Mouse (Mus musculus): ENCODE data around the gene Kif27.
A peak's percentile ranks its signal among the peaks of the same experiment; 100 is the strongest.
"Not testable (repeated sequence)": the region's sequence is repeated elsewhere in the genome, so short reads cannot be mapped to it uniquely, and the experiment has no call there.

Gene Kif27

DNA sequence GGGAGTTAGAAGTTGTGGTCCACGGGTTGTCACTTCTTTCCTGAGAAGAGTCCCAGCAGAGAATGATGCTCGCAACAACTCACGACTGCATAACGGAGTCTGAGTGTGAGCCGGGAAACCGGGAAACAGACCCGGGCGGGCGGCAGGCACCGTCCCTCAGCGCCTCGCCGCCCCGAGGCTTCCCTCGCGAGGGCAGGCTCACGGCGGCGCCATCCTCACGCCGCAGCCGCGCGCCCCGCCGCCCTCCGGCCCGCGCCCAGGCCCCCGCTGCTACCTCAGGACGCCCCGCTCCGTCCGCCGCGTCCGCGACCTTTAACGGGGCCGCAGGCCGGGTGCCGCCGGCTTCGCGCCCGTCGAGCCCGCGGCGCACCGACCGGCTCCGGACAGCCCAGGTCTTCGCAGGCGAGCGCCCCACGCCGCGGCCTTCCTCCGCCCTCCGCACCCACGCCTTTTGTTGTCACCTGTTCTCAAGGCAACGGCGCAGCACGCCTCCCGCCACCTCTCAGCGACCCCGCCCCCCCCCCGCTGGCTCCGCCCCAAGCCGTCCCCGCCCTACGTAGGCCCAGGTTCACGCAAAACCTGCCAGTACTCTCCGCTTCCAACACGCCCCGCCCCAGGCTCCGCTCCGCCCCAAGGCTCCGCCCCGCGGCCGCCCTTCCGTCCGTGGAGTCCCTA lies at the start of gene Kif27:
Kif27 (minus strand) TSS at position 494 of the 675 bp plus-strand sequence.
- DNase-seq: peak; percentile 70

DNA sequence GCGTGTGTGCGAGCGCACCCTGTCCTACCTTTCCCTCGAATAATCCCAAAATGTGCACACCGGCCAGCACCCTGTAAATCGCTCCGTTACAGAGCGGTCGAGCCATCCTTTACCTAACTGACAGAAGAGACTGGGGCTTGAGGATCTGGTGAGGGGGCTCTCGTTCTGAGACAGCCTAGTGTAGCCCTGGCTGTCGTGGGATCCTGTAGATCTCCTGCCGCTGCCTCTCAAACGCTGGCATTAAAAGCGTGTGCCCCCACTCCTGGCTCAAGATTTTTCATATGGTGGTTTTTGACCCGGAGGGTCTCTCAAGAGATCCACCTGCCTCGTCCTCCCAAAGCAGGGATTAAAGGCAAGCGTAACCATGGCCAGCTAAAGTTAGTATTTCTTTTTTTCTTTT lies 44.3 kb upstream of the Kif27 start, which contains the start of gene Hnrnpk:
Hnrnpk (minus strand) TSS at position 101 of the 400 bp plus-strand sequence.
- DNase-seq: not testable (repeated sequence)

DNA sequence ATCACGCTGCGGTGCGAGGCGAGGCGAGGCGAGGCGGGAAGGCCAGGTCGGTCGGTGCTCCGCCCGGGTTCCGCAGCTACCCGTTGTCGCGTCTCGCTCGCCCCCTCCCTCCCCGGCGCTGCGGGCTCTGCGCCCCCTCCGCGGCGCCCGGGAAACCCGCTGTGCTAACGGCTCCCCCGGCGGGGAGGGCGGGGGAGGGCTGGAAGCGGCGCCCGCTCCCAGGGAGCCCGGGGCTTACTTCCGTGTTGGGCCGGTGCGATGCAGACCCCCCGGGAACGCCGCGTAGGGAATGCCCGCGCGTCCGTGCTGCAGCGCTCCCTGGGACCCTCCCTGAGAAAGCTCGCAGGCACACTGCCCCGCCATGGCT lies 43.8 kb upstream of the Kif27 start:
- no peak for DNase-seq

DNA sequence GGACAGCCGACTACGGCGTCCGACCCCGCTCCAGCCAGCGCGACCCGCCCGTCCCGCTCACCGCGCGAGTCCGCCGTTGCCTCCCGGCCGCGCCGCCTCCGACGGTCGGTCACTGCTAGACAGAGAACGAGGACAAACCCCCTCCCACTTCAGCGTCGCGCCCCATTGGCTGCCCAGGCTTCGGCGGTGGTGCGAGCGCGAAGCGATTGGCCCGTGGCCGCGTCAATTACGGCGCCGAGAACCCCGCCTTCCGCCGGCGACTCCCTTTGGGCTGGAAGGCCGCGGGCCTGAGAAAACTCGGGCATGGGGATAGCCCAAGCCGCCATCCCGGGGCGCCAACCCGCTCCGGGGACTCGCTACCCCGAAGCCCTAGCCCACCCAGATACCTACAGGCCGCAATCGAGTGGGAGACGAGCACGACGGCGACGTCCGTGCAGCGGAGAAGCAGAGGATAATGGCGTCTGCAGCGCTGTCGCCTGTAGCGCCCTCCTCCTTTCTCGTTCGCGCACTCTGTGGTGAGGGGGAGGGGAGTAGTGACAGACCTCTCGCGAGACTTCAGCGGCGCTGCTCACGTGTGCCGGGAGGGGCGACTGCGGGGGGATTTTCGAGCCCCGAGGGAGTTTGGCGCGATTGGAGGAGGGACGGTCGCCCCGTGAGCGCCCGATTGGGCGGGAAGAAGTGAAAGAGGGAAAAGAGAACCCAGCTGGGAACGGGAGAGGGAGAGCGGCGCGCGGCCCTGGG lies 43.3 kb upstream of the Kif27 start, which contains the start of gene Rmi1:
Rmi1 (plus strand) TSS at position 246 of the 741 bp plus-strand sequence.
- peak; percentile 97 for DNase-seq

DNA sequence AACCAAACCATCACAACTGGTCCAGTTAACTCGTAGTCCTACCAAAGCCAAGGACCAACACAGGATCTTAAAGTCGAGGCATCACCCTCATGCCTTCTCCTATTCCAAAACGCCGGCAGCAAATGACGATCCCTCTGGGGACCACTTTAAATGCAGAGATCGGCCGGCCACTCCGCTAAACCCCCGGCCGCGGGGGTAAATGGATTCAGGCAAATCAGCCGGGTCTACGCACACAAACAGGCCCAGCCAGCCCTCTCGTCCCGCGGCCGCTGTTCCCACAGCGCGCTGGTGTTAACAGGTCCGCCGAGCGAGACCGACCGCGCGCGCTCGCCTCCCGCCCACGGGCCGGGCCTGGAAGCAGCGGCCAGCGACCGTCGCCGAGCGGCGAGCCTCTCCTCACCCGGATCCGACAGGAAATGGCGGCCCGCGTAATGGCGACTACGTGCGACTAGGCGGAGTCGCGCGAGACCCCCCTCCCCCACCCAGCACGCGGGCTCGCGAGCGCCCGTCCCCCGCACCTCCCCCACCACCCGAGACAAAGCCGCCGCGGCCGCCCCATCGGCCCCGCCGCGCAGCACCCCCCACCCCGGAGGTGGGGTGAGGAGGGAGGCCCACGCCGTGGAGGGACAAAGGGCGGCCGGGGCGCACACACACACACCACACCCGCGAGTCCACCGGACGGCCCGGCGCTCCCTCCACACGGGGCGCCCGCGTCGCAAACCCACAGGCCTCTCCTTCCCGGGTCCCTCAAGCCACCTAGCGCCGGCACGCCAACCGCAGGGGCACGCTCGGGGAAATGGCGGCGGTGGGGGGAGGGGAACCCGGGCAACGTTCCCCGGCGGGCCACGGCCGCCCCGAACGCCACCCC lies 42.4 kb upstream of the Kif27 start:
- no peak for DNase-seq

DNA sequence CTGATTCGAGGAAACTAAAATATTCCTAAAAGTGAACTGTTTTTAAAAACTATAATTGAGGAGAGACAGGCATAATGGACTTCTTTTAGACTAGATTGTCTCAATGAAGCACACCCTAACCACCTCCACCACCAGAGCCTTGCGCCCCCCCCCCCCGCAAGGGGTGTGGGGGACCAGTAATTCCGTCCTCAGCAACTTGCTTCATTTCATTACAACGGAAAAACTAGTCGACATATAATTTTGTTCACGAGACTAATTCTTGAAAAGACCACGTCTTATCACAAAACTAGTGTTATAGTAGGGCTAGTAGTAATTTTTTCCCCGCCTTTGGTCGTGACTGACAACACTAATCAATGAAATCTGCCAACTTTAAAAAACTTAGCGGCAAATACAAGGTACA lies 41.7 kb upstream of the Kif27 start:
- DNase-seq: no peak

DNA sequence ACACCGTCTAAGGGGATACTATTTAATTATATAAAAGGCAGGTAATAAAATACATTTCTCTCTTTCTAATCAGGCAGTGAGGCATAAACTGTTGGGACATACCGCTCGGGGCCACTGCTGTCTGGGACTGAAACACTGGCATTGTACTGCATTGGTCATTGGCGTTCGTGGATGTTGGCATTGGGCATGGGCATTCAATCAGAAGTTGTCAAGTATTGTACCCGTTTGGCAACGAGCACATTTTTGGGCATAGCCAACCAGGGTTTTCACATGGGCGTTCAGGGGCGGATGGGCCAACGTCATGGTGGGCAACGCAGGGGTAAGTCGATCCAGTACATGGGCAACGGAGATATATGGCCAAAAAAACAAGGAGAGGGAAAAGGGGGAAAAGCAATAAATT lies 38.7 kb upstream of the Kif27 start:
- no peak for DNase-seq

DNA sequence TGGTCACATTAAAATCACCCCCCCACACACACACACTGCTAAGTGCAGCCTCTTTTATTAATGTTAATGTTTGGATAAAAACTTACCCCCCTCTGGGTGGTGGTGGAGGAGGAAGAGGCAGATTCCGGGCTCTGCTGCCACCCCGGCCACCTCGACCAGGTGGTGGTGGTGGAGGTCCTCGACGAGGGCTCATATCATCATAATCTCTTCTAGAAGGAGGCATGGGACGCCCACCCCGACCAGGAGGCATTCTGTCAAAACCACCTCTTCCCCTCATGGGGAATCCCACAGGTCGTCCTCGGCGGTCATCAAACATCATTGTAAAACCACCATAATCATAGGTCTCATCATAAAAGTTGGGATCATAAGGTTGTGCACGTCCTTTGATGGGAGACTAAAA lies 35.5 kb upstream of the Kif27 start:
- not testable (repeated sequence) for DNase-seq

DNA sequence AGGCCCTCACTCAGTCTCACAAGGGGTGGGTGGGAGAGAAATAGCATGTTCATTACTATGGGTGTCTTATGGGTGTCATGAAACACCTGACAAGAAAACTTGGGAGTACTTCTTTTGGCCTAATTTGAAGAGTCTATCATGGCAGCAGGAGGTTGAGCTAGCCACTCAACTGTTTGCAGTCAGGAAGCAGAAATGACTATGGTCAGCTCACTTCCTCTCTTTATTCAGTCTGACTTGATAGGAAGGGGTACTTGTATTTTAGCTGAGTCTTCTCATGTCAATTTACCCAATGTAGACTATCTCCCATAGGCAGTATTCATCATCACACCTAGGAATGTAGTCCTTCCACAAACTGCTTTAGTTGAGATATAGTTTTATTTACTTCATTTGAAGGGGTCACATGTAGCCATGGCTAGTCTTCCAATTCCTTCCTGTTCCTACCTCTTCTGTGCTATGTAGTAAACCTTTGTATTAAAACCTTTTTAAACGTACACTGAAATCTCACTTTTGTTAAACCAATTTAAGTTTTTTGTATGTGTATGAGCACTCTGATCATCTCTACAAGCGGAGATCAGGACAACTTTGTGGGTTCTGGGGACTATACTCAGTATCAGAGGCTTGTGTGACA lies 30.5 kb upstream of the Kif27 start:
- no peak for DNase-seq

DNA sequence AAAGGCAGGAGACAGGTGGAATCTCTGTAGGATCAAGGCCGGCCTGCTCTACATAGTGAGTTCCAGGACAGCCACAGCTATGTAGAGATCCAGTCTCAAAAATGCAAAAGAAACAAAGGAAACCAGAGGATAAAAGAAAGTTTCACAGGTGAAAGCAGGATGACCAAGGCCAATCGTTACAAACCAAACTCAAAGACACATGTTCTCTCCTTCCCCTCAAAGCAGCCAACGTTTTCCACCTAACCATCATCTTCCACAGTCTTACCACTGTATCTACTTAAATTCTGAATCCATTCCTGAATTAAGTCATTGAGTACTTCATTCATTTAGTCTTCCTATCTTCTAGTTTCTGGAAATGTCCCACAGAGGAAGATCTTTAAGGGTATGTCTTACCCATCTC lies 29.5 kb upstream of the Kif27 start:
- no peak for DNase-seq

DNA sequence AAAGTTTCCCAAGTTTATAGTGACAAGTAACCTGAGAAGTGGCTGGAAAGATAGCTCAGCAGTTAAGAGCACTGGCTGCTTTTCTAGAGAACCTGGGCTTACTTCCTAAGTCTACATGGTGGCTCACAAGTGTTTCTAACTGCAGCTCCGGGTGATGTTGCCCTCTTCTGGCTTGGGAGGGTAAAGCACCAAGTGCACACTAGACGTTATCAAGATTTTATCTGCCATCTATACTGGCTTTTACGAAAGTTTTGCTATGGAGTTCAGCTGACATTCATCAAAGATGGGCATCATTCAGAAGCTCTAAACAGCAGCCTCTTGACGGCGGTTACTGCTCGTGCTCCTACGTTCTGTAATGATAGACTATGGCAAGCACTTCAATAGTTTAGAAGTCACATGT lies 29.0 kb upstream of the Kif27 start:
- peak; percentile 23 for DNase-seq

DNA sequence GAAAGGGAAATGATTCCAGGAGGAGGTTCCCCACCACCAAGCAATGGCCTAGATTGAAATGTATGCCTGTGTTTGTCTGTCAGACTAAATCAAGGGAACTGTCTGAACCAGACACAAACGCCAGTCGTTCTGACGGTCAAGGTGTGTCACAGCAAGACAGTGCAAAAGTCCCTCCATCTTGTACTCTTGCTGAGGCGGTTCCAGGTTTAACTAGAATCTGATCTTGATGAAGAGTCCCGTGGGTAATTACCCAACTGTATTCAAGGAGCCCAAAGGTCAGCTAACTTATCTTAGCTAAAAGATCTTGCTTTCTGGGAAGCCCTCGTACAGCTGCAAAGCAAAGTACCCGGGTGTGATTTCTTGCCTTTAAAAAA lies 26.6 kb upstream of the Kif27 start:
- no peak for DNase-seq

DNA sequence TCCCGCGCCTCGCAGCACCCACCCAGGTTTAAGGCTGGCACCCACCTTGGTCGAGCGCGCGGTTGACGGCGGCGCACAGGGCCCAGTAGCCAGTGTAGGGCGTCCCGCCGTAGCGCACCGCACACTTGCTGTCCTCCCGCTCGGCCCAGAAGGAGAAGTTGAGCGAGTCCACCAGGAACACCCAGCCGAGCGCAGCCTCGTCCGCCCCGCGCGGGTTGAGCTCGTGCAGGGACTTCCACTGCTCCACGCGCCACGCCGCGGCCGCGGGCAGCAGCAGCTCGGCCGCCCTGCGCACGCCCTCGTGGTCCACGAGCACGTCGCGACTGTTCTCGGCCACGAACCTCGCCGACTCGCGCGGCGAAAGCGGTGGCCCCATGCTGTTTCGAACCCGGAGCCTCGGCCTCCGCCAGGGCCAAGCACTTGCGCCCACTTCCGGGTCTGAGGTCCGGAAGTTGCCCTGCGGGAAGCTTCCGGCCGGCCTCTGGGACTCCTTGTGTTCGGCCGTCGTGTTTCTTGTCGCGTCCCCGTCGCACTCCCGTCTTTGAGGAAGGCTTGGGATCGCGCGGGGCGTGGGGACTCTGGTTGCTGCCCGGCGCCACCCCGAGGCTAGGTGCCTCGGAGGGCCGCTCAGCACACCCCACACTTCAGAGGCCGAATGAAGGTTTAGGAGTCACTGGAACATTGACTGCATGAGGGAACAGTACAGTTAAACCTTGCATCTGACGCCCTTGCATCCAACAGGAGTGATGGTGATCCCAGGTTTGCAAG lies 26.0 kb upstream of the Kif27 start, which contains the start of gene 2210016F16Rik:
2210016F16Rik (minus strand) TSS at position 447 of the 768 bp plus-strand sequence.
- DNase-seq: peak; percentile 52

DNA sequence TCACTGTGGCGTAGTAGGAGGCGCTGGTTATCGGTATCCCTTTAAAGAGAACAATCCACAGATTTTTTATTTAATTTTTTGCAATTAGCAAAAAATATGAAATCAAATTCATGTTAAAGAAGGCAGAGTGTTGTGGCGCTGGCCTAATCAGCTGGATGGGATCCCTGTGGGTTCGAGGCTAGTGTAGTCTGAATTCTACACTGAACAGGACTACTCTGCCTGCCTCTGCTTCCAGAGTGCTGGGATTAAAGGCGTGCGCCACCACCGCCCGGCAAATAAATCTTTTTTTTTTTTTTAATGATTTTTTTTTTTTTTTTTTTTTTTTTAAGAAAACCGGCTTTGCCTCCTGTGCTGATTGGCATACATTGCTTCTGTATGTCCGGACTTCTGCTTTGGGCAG lies 25.4 kb upstream of the Kif27 start:
- DNase-seq: no peak

DNA sequence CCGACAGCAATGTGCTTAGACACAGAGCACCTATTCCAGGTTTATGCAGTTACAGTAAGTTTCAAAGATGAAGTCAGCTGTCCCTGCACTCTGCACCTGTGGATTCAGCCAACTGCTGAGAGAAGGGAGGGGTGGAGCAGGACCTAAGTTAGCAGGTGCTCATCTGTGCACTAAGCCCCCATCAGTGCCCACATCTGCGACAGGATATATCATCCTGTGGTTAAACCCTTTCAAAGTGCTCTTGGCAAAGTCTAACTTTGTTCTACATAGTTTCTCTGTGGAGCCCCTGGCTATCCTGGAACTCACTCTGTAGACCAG lies 14.2 kb upstream of the Kif27 start:
- DNase-seq: no peak

DNA sequence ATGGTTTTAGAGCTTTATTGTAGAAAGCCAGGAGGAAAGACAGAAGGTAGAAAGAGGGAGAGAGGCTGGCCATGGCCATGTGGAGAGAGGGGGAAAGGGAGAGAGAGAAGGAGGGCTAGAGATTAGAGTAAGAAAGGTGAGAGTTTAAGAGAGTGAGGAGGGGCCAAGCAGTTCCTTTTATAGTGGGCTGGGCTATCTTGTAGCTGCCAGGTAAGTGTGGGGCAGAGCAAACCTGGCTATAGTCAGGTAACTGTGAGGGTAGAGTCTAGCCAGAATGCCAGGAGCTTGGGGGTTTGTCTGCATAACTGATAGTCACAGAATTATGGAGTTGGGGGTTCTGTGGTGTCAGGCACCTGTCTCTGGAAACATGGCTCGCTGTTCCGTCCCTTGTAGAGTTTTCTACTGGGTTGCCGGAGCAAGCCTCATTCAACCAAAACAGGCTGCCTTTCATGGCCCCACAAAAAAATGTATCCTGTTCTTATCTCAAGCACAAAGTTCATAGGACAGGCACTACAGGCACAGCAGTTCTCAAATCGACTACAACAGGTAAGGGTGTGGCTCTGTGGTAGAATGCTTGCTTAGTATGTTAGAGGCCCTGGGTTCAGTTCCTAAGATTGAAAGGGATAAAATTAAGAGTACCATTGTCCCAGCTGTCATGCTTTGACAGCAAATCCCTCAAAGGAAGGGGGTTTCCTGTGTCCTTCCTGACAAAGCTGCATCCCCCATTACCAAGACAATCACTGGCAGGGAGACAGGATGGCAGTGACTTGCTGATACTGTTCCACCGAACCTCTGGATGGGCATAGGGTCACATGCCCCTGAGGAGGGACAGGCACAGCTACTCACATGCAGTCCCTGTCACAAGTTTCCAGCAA lies 13.6 kb upstream of the Kif27 start:
- DNase-seq: no peak

DNA sequence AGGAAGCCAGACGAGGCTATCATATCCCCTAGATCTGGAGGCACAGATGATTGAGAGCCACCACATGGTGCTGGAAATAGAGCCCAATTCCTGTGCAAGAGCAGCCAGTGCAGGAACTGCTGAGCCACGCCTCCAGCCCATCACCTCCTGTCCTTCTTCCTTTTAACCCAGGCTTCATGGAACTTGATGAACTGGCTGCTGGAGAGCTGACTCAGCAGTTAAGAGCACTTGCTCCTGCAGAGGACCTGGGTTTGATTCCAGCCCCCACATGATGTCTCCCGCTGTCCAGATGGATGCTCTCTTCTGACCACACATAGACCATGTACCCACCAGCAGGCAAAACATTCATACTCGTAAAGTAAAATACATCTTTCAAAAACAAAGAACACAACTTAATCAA lies 9.9 kb upstream of the Kif27 start:
- DNase-seq: no peak

DNA sequence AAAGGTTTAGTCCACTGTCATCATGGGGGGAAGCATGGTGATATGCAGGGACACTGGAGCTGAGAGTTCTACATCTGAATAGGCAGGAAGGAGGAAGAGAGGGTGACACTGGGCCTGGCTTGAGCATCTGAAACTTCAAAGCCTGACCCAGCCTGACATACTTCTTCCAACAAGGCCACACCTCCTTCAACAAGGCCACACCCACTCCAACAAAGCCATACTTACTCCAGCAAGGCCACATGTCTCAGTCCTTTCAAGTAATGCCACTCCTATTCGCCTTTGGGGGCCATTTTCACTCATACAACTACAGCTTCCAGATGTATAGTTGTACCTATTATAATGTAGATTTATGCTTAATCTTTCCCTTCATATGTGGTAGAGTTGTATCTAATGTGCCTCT lies 8.7 kb upstream of the Kif27 start:
- no peak for DNase-seq

DNA sequence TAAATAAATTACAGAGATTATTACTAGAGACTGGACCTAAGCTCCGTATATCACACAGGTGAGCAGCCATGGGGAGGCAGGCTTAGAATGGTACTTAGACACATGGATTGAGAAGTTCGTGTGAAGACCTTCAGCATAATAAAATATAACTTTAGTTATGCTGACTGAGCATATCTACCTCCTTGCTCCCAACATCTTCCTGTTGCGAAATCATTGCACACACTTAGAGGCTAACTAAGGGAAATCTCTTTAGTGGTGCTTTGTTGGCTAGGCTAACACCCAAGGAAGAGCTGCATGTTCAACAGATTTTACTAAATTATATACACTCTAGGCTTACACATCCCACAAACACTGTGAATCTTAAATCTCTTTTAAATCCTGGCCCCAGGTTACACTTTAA lies 7.5 kb upstream of the Kif27 start:
- no peak for DNase-seq

DNA sequence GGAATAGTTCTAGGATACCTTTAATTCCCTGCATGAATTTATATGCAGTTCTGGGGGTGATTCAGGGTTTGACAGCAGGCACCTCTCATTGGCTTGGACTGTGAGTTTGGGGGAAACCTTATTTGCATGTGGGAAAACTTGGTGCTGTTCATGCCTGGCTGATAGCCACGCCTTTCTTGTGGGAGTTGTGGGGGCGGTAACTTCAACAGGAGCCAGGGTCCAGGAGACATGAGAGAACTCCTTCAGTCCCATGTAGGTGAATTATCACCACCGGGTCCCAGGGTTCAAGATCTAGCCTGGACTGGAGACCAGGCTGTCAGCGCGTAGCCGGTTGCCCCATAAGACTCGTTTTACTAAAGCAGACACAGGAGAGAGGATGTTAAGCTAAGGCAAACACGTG lies 6.3 kb upstream of the Kif27 start:
- not testable (repeated sequence) for DNase-seq
